Mouse (Mus musculus): Measurements from ENCODE around the gene Nbeal2. TPM values are rescaled to one million over a fixed set of nuclear protein-coding genes. Genes with fewer than 3 reads are reported as not detected.
"Not testable (repeated sequence)": the region's sequence is repeated elsewhere in the genome, so short reads cannot be mapped to it uniquely, and the experiment has no call there.

Gene Nbeal2
- total RNA-seq, 1 experiment = 13.6 TPM

GRCm38 (mm10) chr9:110684100-110684831 lies 30.3 kb upstream of the Nbeal2 start:
- Histone ChIP-seq H3K9me3 (ENCODE audit: control insufficient read depth, insufficient read depth, low read depth, low read length) (no peaks in the 10 kb centered on the region), H3K27ac (ENCODE audit: insufficient read depth, low read depth, low read length, poor library complexity, severe bottlenecking) (no peak overlapping the region), H3K36me3 (ENCODE audit: control insufficient read depth, insufficient read depth, low read length, poor library complexity, severe bottlenecking) (no peaks in the 10 kb centered on the region), H3K9ac (ENCODE audit: insufficient read depth, low read depth, low read length, poor library complexity, severe bottlenecking) (no peak overlapping the region), H3K4me3 (ENCODE audit: insufficient read depth in 1 of 2, low read depth in 1 of 2, low read length in 2 of 2, poor library complexity in 1 of 2, severe bottlenecking in 1 of 2) (no peak overlapping the region), H3K4me1 (ENCODE audit: control insufficient read depth in 2 of 2, insufficient read depth in 2 of 2, low read length in 2 of 2, poor library complexity in 1 of 2) (peaks cover 0 to 31% of the 10 kb centered on the region in 2 experiments; a peak in 3 of 4 replicates)
- in situ Hi-C loops (cut with MboI; ENCODE audit: low sequenced_read_pairs in 2 of 2, unreplicated experiment in 2 of 2) = no loop called here
- no peak for TF ChIP-seq ZC3H11A (IDR thresholded peaks at IDR 0.05; ENCODE audit: borderline replicate concordance, low read depth, low read length)
- no peak for TF ChIP-seq MAFK (IDR thresholded peaks at IDR 0.05; ENCODE audit: insufficient read depth, low read depth, low read length)
- DNase-seq (ENCODE audit: low read depth, low spot score) = no peak

GRCm38 (mm10) chr9:110683574-110684099 lies 29.7 kb upstream of the Nbeal2 start:
- Histone ChIP-seq H3K4me1 (ENCODE audit: control insufficient read depth in 2 of 2, insufficient read depth in 2 of 2, low read length in 2 of 2, poor library complexity in 1 of 2) (peaks cover 0 to 35% of the 10 kb centered on the region in 2 experiments; a peak in 3 of 4 replicates), H3K36me3 (ENCODE audit: control insufficient read depth, insufficient read depth, low read length, poor library complexity, severe bottlenecking) (no peaks in the 10 kb centered on the region), H3K27ac (ENCODE audit: insufficient read depth, low read depth, low read length, poor library complexity, severe bottlenecking) (no peak overlapping the region), H3K9ac (ENCODE audit: insufficient read depth, low read depth, low read length, poor library complexity, severe bottlenecking) (no peak overlapping the region), H3K4me3 (ENCODE audit: insufficient read depth in 1 of 2, low read depth in 1 of 2, low read length in 2 of 2, poor library complexity in 1 of 2, severe bottlenecking in 1 of 2) (no peak overlapping the region), H3K9me3 (ENCODE audit: control insufficient read depth, insufficient read depth, low read depth, low read length) (no peaks in the 10 kb centered on the region)
- in situ Hi-C loops (cut with MboI; ENCODE audit: low sequenced_read_pairs in 2 of 2, unreplicated experiment in 2 of 2) = no loop called here
- no peak for DNase-seq (ENCODE audit: low read depth, low spot score)
- TF ChIP-seq CHD2 (IDR thresholded peaks at IDR 0.05; ENCODE audit: low read depth, low read length) (no peak), ZNF384 (IDR thresholded peaks at IDR 0.05; ENCODE audit: low read depth, low read length) (no peak), HCFC1 (IDR thresholded peaks at IDR 0.05; ENCODE audit: borderline replicate concordance, insufficient read depth, low read length) (no peak), ZC3H11A (IDR thresholded peaks at IDR 0.05; ENCODE audit: borderline replicate concordance, low read depth, low read length) (no peak), MAFK (IDR thresholded peaks at IDR 0.05; ENCODE audit: insufficient read depth, low read depth, low read length) (no peak)

DNA sequence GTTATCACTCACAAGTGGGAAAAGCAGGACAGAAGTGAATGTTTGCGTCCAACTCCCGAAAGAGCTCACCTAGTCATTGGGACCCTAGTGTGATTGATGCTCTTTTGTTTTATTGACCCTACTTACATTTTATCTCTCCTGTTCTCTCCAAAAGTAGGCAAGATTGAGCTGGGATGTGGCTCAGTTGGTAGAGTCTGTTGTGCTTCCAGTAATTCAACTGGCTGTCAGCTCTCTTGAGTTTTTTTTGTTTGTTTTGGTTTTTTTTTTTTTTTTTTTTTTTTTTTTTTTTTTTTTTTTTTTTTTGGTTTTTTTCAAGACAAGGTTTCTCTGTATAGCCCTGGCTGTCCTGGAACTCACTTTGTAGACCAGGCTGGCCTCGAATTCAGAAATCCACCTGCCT lies 28.7 kb upstream of the Nbeal2 start:
- H3K9ac ChIP-seq (ENCODE audit: insufficient read depth, low read depth, low read length, poor library complexity, severe bottlenecking); H3K9me3 ChIP-seq (ENCODE audit: control insufficient read depth, insufficient read depth, low read depth, low read length); H3K4me3 ChIP-seq (ENCODE audit: insufficient read depth in 1 of 2, low read depth in 1 of 2, low read length in 2 of 2, poor library complexity in 1 of 2, severe bottlenecking in 1 of 2); in situ Hi-C loops (cut with MboI; ENCODE audit: low sequenced_read_pairs in 2 of 2, unreplicated experiment in 2 of 2); DNase-seq (ENCODE audit: low read depth, low spot score); H3K27ac ChIP-seq (ENCODE audit: insufficient read depth, low read depth, low read length, poor library complexity, severe bottlenecking); H3K36me3 ChIP-seq (ENCODE audit: control insufficient read depth, insufficient read depth, low read length, poor library complexity, severe bottlenecking): not testable (repeated sequence)
- peaks cover 0 to 37% of the 10 kb centered on the region in 2 experiments; a peak in 3 of 4 replicates for H3K4me1 ChIP-seq (ENCODE audit: control insufficient read depth in 2 of 2, insufficient read depth in 2 of 2, low read length in 2 of 2, poor library complexity in 1 of 2)
- TF ChIP-seq ZNF384 (IDR thresholded peaks at IDR 0.05; ENCODE audit: low read depth, low read length) = peak; percentile 58; the same call in 1 of the 2 replicates

GRCm38 (mm10) chr9:110682255-110682654 lies 28.3 kb upstream of the Nbeal2 start:
- no peak for DNase-seq (ENCODE audit: low read depth, low spot score)
- Histone ChIP-seq H3K4me1 (ENCODE audit: control insufficient read depth in 2 of 2, insufficient read depth in 2 of 2, low read length in 2 of 2, poor library complexity in 1 of 2) (peaks cover 0 to 39% of the 10 kb centered on the region in 2 experiments; a peak in 3 of 4 replicates), H3K9me3 (ENCODE audit: control insufficient read depth, insufficient read depth, low read depth, low read length) (no peaks in the 10 kb centered on the region), H3K9ac (ENCODE audit: insufficient read depth, low read depth, low read length, poor library complexity, severe bottlenecking) (no peak overlapping the region), H3K36me3 (ENCODE audit: control insufficient read depth, insufficient read depth, low read length, poor library complexity, severe bottlenecking) (no peaks in the 10 kb centered on the region), H3K27ac (ENCODE audit: insufficient read depth, low read depth, low read length, poor library complexity, severe bottlenecking) (no peak overlapping the region), H3K4me3 (ENCODE audit: insufficient read depth in 1 of 2, low read depth in 1 of 2, low read length in 2 of 2, poor library complexity in 1 of 2, severe bottlenecking in 1 of 2) (no peak overlapping the region)
- in situ Hi-C loops (cut with MboI; ENCODE audit: low sequenced_read_pairs in 2 of 2, unreplicated experiment in 2 of 2) = no loop called here
- no peak for TF ChIP-seq MAFK (IDR thresholded peaks at IDR 0.05; ENCODE audit: insufficient read depth, low read depth, low read length)
- no peak for TF ChIP-seq HCFC1 (IDR thresholded peaks at IDR 0.05; ENCODE audit: borderline replicate concordance, insufficient read depth, low read length)
- no peak for TF ChIP-seq ZNF384 (IDR thresholded peaks at IDR 0.05; ENCODE audit: low read depth, low read length)
- TF ChIP-seq ZC3H11A (IDR thresholded peaks at IDR 0.05; ENCODE audit: borderline replicate concordance, low read depth, low read length) = no peak
- TF ChIP-seq CHD2 (IDR thresholded peaks at IDR 0.05; ENCODE audit: low read depth, low read length) = no peak

GRCm38 (mm10) chr9:110681817-110682216 lies 27.9 kb upstream of the Nbeal2 start:
- H3K36me3 ChIP-seq (ENCODE audit: control insufficient read depth, insufficient read depth, low read length, poor library complexity, severe bottlenecking) = no peaks in the 10 kb centered on the region
- peaks cover 0 to 39% of the 10 kb centered on the region in 2 experiments; a peak in 3 of 4 replicates for H3K4me1 ChIP-seq (ENCODE audit: control insufficient read depth in 2 of 2, insufficient read depth in 2 of 2, low read length in 2 of 2, poor library complexity in 1 of 2)
- in situ Hi-C loops (cut with MboI; ENCODE audit: low sequenced_read_pairs in 2 of 2, unreplicated experiment in 2 of 2) = no loop called here
- no peak overlapping the region for H3K4me3 ChIP-seq (ENCODE audit: insufficient read depth in 1 of 2, low read depth in 1 of 2, low read length in 2 of 2, poor library complexity in 1 of 2, severe bottlenecking in 1 of 2)
- no peak for TF ChIP-seq HCFC1 (IDR thresholded peaks at IDR 0.05; ENCODE audit: borderline replicate concordance, insufficient read depth, low read length)
- no peak for TF ChIP-seq MAFK (IDR thresholded peaks at IDR 0.05; ENCODE audit: insufficient read depth, low read depth, low read length)
- TF ChIP-seq ZNF384 (IDR thresholded peaks at IDR 0.05; ENCODE audit: low read depth, low read length) = no peak
- TF ChIP-seq ZC3H11A (IDR thresholded peaks at IDR 0.05; ENCODE audit: borderline replicate concordance, low read depth, low read length) = no peak
- no peak for TF ChIP-seq CHD2 (IDR thresholded peaks at IDR 0.05; ENCODE audit: low read depth, low read length)
- H3K9ac ChIP-seq (ENCODE audit: insufficient read depth, low read depth, low read length, poor library complexity, severe bottlenecking) = no peak overlapping the region
- H3K9me3 ChIP-seq (ENCODE audit: control insufficient read depth, insufficient read depth, low read depth, low read length) = no peaks in the 10 kb centered on the region
- no peak for DNase-seq (ENCODE audit: low read depth, low spot score)
- H3K27ac ChIP-seq (ENCODE audit: insufficient read depth, low read depth, low read length, poor library complexity, severe bottlenecking) = no peak overlapping the region

All from ES-E14 (cell line).